Mouse (Mus musculus): ENCODE data around the gene Dao. TPM values are rescaled to one million over a fixed set of nuclear protein-coding genes. Genes with fewer than 3 reads are reported as not detected.

Dao gene
- polyA plus RNA-seq, 1 experiment from 2014 or later = not detected

GRCm38 (mm10) chr5:113996458-113996857 is 7.0 kb upstream of the Dao start:
- Histone ChIP-seq H3K36me3 (ENCODE audit: control insufficient read depth, insufficient read depth, low read length) (no peaks in the 10 kb centered on the region), H3K9ac (ENCODE audit: low read depth, low read length) (no peak overlapping the region), H3K4me1 (ENCODE audit: control insufficient read depth, insufficient read depth, low read length) (peaks cover 12% of the 10 kb centered on the region; the same call in 1 of the 2 replicates), H3K9me3 (ENCODE audit: control insufficient read depth, low read length) (no peaks in the 10 kb centered on the region), H3K4me3 (ENCODE audit: low read depth, low read length) (no peak overlapping the region), H3K27ac (replicated peaks; ENCODE audit: low read depth, low read length) (no peak overlapping the region), H3K4me2 (ENCODE audit: low read depth, low read length) (no peak overlapping the region), H3K27me3 (replicated peaks; ENCODE audit: control insufficient read depth, insufficient read depth, low read length) (no peaks in the 10 kb centered on the region)
- no peak for ATAC-seq (ENCODE audit: low read depth)
- 33% methylated on average over 2 of the region's 2 CpGs for WGBS
- DNase-seq (ENCODE audit: low spot score) = no peak

GRCm38 (mm10) chr5:113999382-113999781 is 4.1 kb upstream of the Dao start:
- ATAC-seq (ENCODE audit: low read depth) (no peak), DNase-seq (ENCODE audit: low spot score) (no peak)
- WGBS = 68% methylated on average over 5 of the region's 5 CpGs

GRCm38 (mm10) chr5:114004573-114004972 is 1.1 kb downstream of the Dao start:
- DNase-seq (ENCODE audit: low spot score) = no peak
- ATAC-seq (ENCODE audit: low read depth) = no peak
- Histone ChIP-seq H3K4me2 (ENCODE audit: low read depth, low read length) (no peak overlapping the region), H3K9ac (ENCODE audit: low read depth, low read length) (no peak overlapping the region), H3K36me3 (ENCODE audit: control insufficient read depth, insufficient read depth, low read length) (no peaks in the 10 kb centered on the region), H3K4me1 (ENCODE audit: control insufficient read depth, insufficient read depth, low read length) (no peaks in the 10 kb centered on the region), H3K27ac (replicated peaks; ENCODE audit: low read depth, low read length) (no peak overlapping the region), H3K27me3 (replicated peaks; ENCODE audit: control insufficient read depth, insufficient read depth, low read length) (no peaks in the 10 kb centered on the region), H3K4me3 (ENCODE audit: low read depth, low read length) (no peak overlapping the region), H3K9me3 (ENCODE audit: control insufficient read depth, low read length) (no peaks in the 10 kb centered on the region)
- 80% methylated on average over 11 of the region's 11 CpGs for WGBS

More at GRCm38 (mm10) chr5:113999382-113999781, 4.1 kb upstream of the Dao start:
- no peak overlapping the region for H3K27ac ChIP-seq (replicated peaks; ENCODE audit: low read depth, low read length)
- H3K27me3 ChIP-seq (replicated peaks; ENCODE audit: control insufficient read depth, insufficient read depth, low read length) = no peaks in the 10 kb centered on the region
- H3K36me3 ChIP-seq (ENCODE audit: control insufficient read depth, insufficient read depth, low read length) = no peaks in the 10 kb centered on the region
- peaks cover 3% of the 10 kb centered on the region; the same call in 1 of the 2 replicates for H3K4me1 ChIP-seq (ENCODE audit: control insufficient read depth, insufficient read depth, low read length)
- no peak overlapping the region for H3K4me3 ChIP-seq (ENCODE audit: low read depth, low read length)
- H3K4me2 ChIP-seq (ENCODE audit: low read depth, low read length) = no peak overlapping the region
- H3K9me3 ChIP-seq (ENCODE audit: control insufficient read depth, low read length) = no peaks in the 10 kb centered on the region
- H3K9ac ChIP-seq (ENCODE audit: low read depth, low read length) = no peak overlapping the region

- WGBS = 83% methylated on average over 5 of the region's 5 CpGs
- Histone ChIP-seq H3K36me3 (ENCODE audit: control insufficient read depth, insufficient read depth, low read length) (no peaks in the 10 kb centered on the region), H3K4me1 (ENCODE audit: control insufficient read depth, insufficient read depth, low read length) (no peaks in the 10 kb centered on the region), H3K9me3 (ENCODE audit: control insufficient read depth, low read length) (no peaks in the 10 kb centered on the region), H3K9ac (ENCODE audit: low read depth, low read length) (no peak overlapping the region), H3K4me2 (ENCODE audit: low read depth, low read length) (no peak overlapping the region), H3K4me3 (ENCODE audit: low read depth, low read length) (no peak overlapping the region), H3K27me3 (replicated peaks; ENCODE audit: control insufficient read depth, insufficient read depth, low read length) (no peaks in the 10 kb centered on the region), H3K27ac (replicated peaks; ENCODE audit: low read depth, low read length) (no peak overlapping the region)
- ATAC-seq (ENCODE audit: low read depth) (no peak), DNase-seq (ENCODE audit: low spot score) (no peak)
Observed at GRCm38 (mm10) chr5:114005100-114005499, 1.6 kb downstream of the Dao start.

GRCm38 (mm10) chr5:114006974-114007373 is 3.5 kb downstream of the Dao start:
- Histone ChIP-seq H3K27ac (replicated peaks; ENCODE audit: low read depth, low read length) (no peak overlapping the region), H3K36me3 (ENCODE audit: control insufficient read depth, insufficient read depth, low read length) (no peaks in the 10 kb centered on the region), H3K4me3 (ENCODE audit: low read depth, low read length) (no peak overlapping the region), H3K27me3 (replicated peaks; ENCODE audit: control insufficient read depth, insufficient read depth, low read length) (no peaks in the 10 kb centered on the region), H3K9me3 (ENCODE audit: control insufficient read depth, low read length) (no peaks in the 10 kb centered on the region), H3K9ac (ENCODE audit: low read depth, low read length) (no peak overlapping the region), H3K4me2 (ENCODE audit: low read depth, low read length) (no peak overlapping the region), H3K4me1 (ENCODE audit: control insufficient read depth, insufficient read depth, low read length) (no peaks in the 10 kb centered on the region)
- ATAC-seq (ENCODE audit: low read depth) = no peak
- DNase-seq (ENCODE audit: low spot score) = no peak
- 68% methylated on average over 4 of the region's 4 CpGs for WGBS

GRCm38 (mm10) chr5:114007753-114008453 is 4.4 kb downstream of the Dao start:
- H3K4me3 ChIP-seq (ENCODE audit: low read depth, low read length) = no peak overlapping the region
- ATAC-seq (ENCODE audit: low read depth) (no peak), DNase-seq (ENCODE audit: low spot score) (no peak)
- no peak overlapping the region for H3K9ac ChIP-seq (ENCODE audit: low read depth, low read length)
- H3K9me3 ChIP-seq (ENCODE audit: control insufficient read depth, low read length) = no peaks in the 10 kb centered on the region
- no peaks in the 10 kb centered on the region for H3K27me3 ChIP-seq (replicated peaks; ENCODE audit: control insufficient read depth, insufficient read depth, low read length)
- 67% methylated on average over 12 of the region's 12 CpGs for WGBS
- no peaks in the 10 kb centered on the region for H3K36me3 ChIP-seq (ENCODE audit: control insufficient read depth, insufficient read depth, low read length)
- no peak overlapping the region for H3K27ac ChIP-seq (replicated peaks; ENCODE audit: low read depth, low read length)
- no peaks in the 10 kb centered on the region for H3K4me1 ChIP-seq (ENCODE audit: control insufficient read depth, insufficient read depth, low read length)
- no peak overlapping the region for H3K4me2 ChIP-seq (ENCODE audit: low read depth, low read length)

GRCm38 (mm10) chr5:114009049-114009448 is 5.5 kb downstream of the Dao start:
- WGBS = 76% methylated on average over 4 of the region's 4 CpGs
- DNase-seq (ENCODE audit: low spot score) (no peak), ATAC-seq (ENCODE audit: low read depth) (no peak)

GRCm38 (mm10) chr5:114015121-114015520 is 11.6 kb downstream of the Dao start:
- Histone ChIP-seq H3K4me2 (ENCODE audit: low read depth, low read length) (no peak overlapping the region), H3K9ac (ENCODE audit: low read depth, low read length) (no peak overlapping the region)

More at GRCm38 (mm10) chr5:114009049-114009448, 5.5 kb downstream of the Dao start:
- H3K9ac ChIP-seq (ENCODE audit: low read depth, low read length) = no peak overlapping the region
- no peaks in the 10 kb centered on the region for H3K36me3 ChIP-seq (ENCODE audit: control insufficient read depth, insufficient read depth, low read length)
- H3K27ac ChIP-seq (replicated peaks; ENCODE audit: low read depth, low read length) = no peak overlapping the region
- H3K9me3 ChIP-seq (ENCODE audit: control insufficient read depth, low read length) = no peaks in the 10 kb centered on the region
- no peaks in the 10 kb centered on the region for H3K27me3 ChIP-seq (replicated peaks; ENCODE audit: control insufficient read depth, insufficient read depth, low read length)
- no peak overlapping the region for H3K4me2 ChIP-seq (ENCODE audit: low read depth, low read length)
- H3K4me3 ChIP-seq (ENCODE audit: low read depth, low read length) = no peak overlapping the region
- H3K4me1 ChIP-seq (ENCODE audit: control insufficient read depth, insufficient read depth, low read length) = no peaks in the 10 kb centered on the region

GRCm38 (mm10) chr5:114024390-114024789 is 20.9 kb downstream of the Dao start:
- WGBS = 53% methylated on average over 6 of the region's 6 CpGs
- Histone ChIP-seq H3K27me3 (replicated peaks; ENCODE audit: control insufficient read depth, insufficient read depth, low read length) (no peaks in the 10 kb centered on the region), H3K27ac (replicated peaks; ENCODE audit: low read depth, low read length) (no peak overlapping the region), H3K36me3 (ENCODE audit: control insufficient read depth, insufficient read depth, low read length) (no peaks in the 10 kb centered on the region), H3K9me3 (ENCODE audit: control insufficient read depth, low read length) (no peaks in the 10 kb centered on the region), H3K4me1 (ENCODE audit: control insufficient read depth, insufficient read depth, low read length) (no peaks in the 10 kb centered on the region), H3K9ac (ENCODE audit: low read depth, low read length) (no peak overlapping the region), H3K4me2 (ENCODE audit: low read depth, low read length) (no peak overlapping the region), H3K4me3 (ENCODE audit: low read depth, low read length) (no peak overlapping the region)
- DNase-seq (ENCODE audit: low spot score) (no peak), ATAC-seq (ENCODE audit: low read depth) (no peak)

More at GRCm38 (mm10) chr5:114015121-114015520, 11.6 kb downstream of the Dao start:
- H3K36me3 ChIP-seq (ENCODE audit: control insufficient read depth, insufficient read depth, low read length) = no peaks in the 10 kb centered on the region
- 67% methylated on average over 7 of the region's 7 CpGs for WGBS
- no peaks in the 10 kb centered on the region for H3K9me3 ChIP-seq (ENCODE audit: control insufficient read depth, low read length)
- no peaks in the 10 kb centered on the region for H3K27me3 ChIP-seq (replicated peaks; ENCODE audit: control insufficient read depth, insufficient read depth, low read length)
- DNase-seq (ENCODE audit: low spot score) = peak; percentile 23
- H3K4me1 ChIP-seq (ENCODE audit: control insufficient read depth, insufficient read depth, low read length) = no peaks in the 10 kb centered on the region
- H3K4me3 ChIP-seq (ENCODE audit: low read depth, low read length) = no peak overlapping the region
- ATAC-seq (ENCODE audit: low read depth) = no peak
- no peak overlapping the region for H3K27ac ChIP-seq (replicated peaks; ENCODE audit: low read depth, low read length)
